In genomic region chr10:8491909-8492591, GRCm38 (mm10) we compare ENCODE assay signal across 20 mouse cellular contexts.
"Had no signal": no experiment of that assay in that cellular context is flagged by ENCODE, and none has a peak within 500 bp of the region (broad histone marks: within the 10 kb centered on the region; RNA-seq: fewer than 3 reads in every experiment).

No protein-coding gene starts in this region.

- H3K27me3 ChIP-seq: limb, embryonic 12.5 days; limb, embryonic 15.5 days; midbrain, embryonic 13.5 days; neural tube, embryonic 13.5 days had no signal

- DNase-seq: kidney, adult 2 months; kidney, postnatal 25 days; left cerebral cortex, postnatal 4 days; liver, postnatal 0 days; lung, postnatal 10 days; retina, postnatal 1 day; thymus, adult 2 months; thymus, postnatal 14 days; thymus, postnatal 4 days had no signal

- H3K9ac ChIP-seq: limb, embryonic 12.5 days; limb, embryonic 15.5 days; liver, embryonic 14.5 days; liver, postnatal 0 days; midbrain, embryonic 13.5 days; neural tube, embryonic 13.5 days had no signal

- H3K9me3 ChIP-seq: limb, embryonic 12.5 days; limb, embryonic 15.5 days; midbrain, embryonic 13.5 days had no signal

- H3K4me2 ChIP-seq: limb, embryonic 12.5 days; limb, embryonic 15.5 days; liver, embryonic 11.5 days; midbrain, embryonic 13.5 days; neural tube, embryonic 13.5 days had no signal

- H3K36me3 ChIP-seq: limb, embryonic 12.5 days; limb, embryonic 15.5 days; midbrain, embryonic 13.5 days; neural tube, embryonic 13.5 days had no signal

- ATAC-seq: intestine, postnatal 0 days; liver, postnatal 0 days; midbrain, embryonic 13.5 days; midbrain, embryonic 16.5 days had no signal

- H3K4me3 ChIP-seq: limb, embryonic 12.5 days; limb, embryonic 15.5 days; midbrain, embryonic 13.5 days; myocyte; neural tube, embryonic 13.5 days had no signal

- H3K27ac ChIP-seq: kidney, postnatal 0 days; limb, embryonic 12.5 days; limb, embryonic 15.5 days; liver, embryonic 14.5 days; macrophage; midbrain, embryonic 13.5 days; neural tube, embryonic 13.5 days had no signal
